Mouse (Mus musculus) testis, adult 2 months (tissue): ENCODE data around the gene Polr2c. TPM values are rescaled to one million over a fixed set of nuclear protein-coding genes. Genes with fewer than 3 reads are reported as not detected.

Experiments used
- H3K27ac ChIP-seq: fragments of 200-500 bp; 2 replicates; pipeline ENCODE4 v1.5.1; 2012; ENCODE audit warnings: low read depth, low read length; ENCODE audit not compliant: control insufficient read depth, insufficient read depth
- H3K27me3 ChIP-seq: fragments of 200-500 bp; 2 replicates; pipeline ENCODE4 v1.6.1; 2012; ENCODE audit warnings: mild to moderate bottlenecking, low read length, moderate library complexity; ENCODE audit not compliant: control insufficient read depth, insufficient read depth
- H3K36me3 ChIP-seq: fragments of 200-500 bp; 2 replicates; pipeline ENCODE4 v1.6.1; 2012; ENCODE audit warnings: mild to moderate bottlenecking, low read length; ENCODE audit not compliant: control insufficient read depth, insufficient read depth
- H3K4me1 ChIP-seq: fragments of 200-500 bp; 2 replicates; pipeline ENCODE4 v1.6.1; 2012; ENCODE audit warnings: low read length; ENCODE audit not compliant: control insufficient read depth, insufficient read depth
- H3K4me3 ChIP-seq: fragments of 200-500 bp; 2 replicates; pipeline ENCODE4 v1.5.1; 2012; ENCODE audit warnings: low read depth, mild to moderate bottlenecking, low read length, moderate library complexity, mixed read lengths; ENCODE audit not compliant: control insufficient read depth
- CTCF ChIP-seq: fragments of 200-500 bp; IDR thresholded peaks from 2 replicates; pipeline ENCODE4 v1.5.1; 2012; ENCODE audit warnings: low read depth, mild to moderate bottlenecking, inconsistent platforms, low read length, moderate library complexity; ENCODE audit not compliant: control insufficient read depth, insufficient read depth, insufficient replicate concordance
- POLR2A ChIP-seq: fragments of 200-500 bp; IDR thresholded peaks from 2 replicates; pipeline ENCODE4 v1.6.1; 2012; ENCODE audit warnings: low read depth, mild to moderate bottlenecking, inconsistent platforms, low read length, moderate library complexity; ENCODE audit not compliant: control insufficient read depth
- polyA plus RNA-seq: library from polyadenylated mRNA; depleted of rRNA; stranded (reverse); fragments of >200 nt; gene quantifications from 2 replicates; pipeline ENCODE4 v1.2.3, GENCODE M21; 2012; rRNA removed

Polr2c gene
- polyA plus RNA-seq, 1 experiment, result 58.9 TPM

GRCm38 (mm10) chr8:94919256-94919655 lies 62.0 kb downstream of the Polr2c start:
- Histone ChIP-seq H3K27ac (no peak overlapping the region), H3K27me3 (no peaks in the 10 kb centered on the region), H3K4me3 (no peak overlapping the region), H3K36me3 (no peaks in the 10 kb centered on the region), H3K4me1 (peaks cover 14% of the 10 kb centered on the region)
- no peak for TF ChIP-seq CTCF
- no peak for TF ChIP-seq POLR2A

GRCm38 (mm10) chr8:94922176-94922575 lies 64.9 kb downstream of the Polr2c start:
- Histone ChIP-seq H3K27me3 (no peaks in the 10 kb centered on the region), H3K4me3 (no peak overlapping the region), H3K4me1 (peaks cover 7% of the 10 kb centered on the region), H3K36me3 (no peaks in the 10 kb centered on the region), H3K27ac (no peak overlapping the region)
- TF ChIP-seq POLR2A (no peak), CTCF (no peak)

DNA sequence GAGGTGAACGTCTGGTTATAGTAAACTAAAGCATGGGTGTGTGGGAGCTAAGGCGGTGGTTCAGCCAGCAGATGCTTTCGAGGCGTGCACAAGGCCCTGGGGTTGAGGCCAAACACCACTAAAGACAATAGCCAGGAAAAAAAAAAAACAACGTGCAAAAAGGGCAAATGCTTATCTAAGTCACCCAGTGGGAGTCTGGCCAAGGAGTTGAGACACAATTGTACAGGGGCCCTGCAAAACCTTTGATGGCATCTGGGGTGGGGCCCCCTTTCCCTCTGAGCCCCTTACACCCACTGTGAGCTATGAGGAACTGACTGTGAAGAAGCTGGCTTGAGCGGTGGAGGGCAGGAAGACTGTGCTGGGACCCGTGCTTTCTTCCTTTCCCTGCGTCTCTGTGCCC lies 65.4 kb downstream of the Polr2c start:
- H3K36me3 ChIP-seq, result no peaks in the 10 kb centered on the region
- H3K27ac ChIP-seq, result no peak overlapping the region
- no peak for TF ChIP-seq CTCF
- TF ChIP-seq POLR2A, result no peak

More for the DNA sequence above, 65.4 kb downstream of the Polr2c start:
- peaks cover 5% of the 10 kb centered on the region for H3K4me1 ChIP-seq
- no peak overlapping the region for H3K4me3 ChIP-seq
- H3K27me3 ChIP-seq, result no peaks in the 10 kb centered on the region

Other genes with a start within 250 kb of the Polr2c start
- gene Arl2bp, start 190.8 kb upstream of the Polr2c start, polyA plus RNA-seq, result 407 and 443 TPM in 2 replicates
- 0.65 and 2.8 TPM in 2 replicates for gene Pllp, start 161.2 kb upstream of the Polr2c start, polyA plus RNA-seq
- gene Ccl22, start 111.9 kb upstream of the Polr2c start, polyA plus RNA-seq, result 9.5 and 10.1 TPM in 2 replicates
- 5.4 and 6.4 TPM in 2 replicates for gene Cx3cl1, start 85.4 kb upstream of the Polr2c start, polyA plus RNA-seq
- 2.0 and 2.7 TPM in 2 replicates for gene Ccl17, start 47.0 kb upstream of the Polr2c start, polyA plus RNA-seq
- 52.1 and 74.1 TPM in 2 replicates for gene Coq9, start 19.1 kb upstream of the Polr2c start, polyA plus RNA-seq
- 58.3 and 77.3 TPM in 2 replicates for gene Ciapin1, start 19.1 kb upstream of the Polr2c start, polyA plus RNA-seq
- 1.5 and 1.6 TPM in 2 replicates for gene Dok4, start 18.9 kb downstream of the Polr2c start, polyA plus RNA-seq
- 0.59 and 2.1 TPM in 2 replicates for gene Ccdc102a, start 60.6 kb downstream of the Polr2c start, polyA plus RNA-seq
- gene Adgrg5, start 66.2 kb downstream of the Polr2c start, polyA plus RNA-seq, result 0.15 and 0.26 TPM in 2 replicates
- 44.0 and 62.3 TPM in 2 replicates for gene Adgrg1, start 117.3 kb downstream of the Polr2c start, polyA plus RNA-seq
- 0.31 and 0.49 TPM in 2 replicates for gene Adgrg3, start 160.2 kb downstream of the Polr2c start, polyA plus RNA-seq
- gene Drc7, start 197.7 kb downstream of the Polr2c start, polyA plus RNA-seq, result 82.6 and 87.3 TPM in 2 replicates
- 180 and 199 TPM in 2 replicates for gene Katnb1, start 223.7 kb downstream of the Polr2c start, polyA plus RNA-seq